Mouse (Mus musculus): ENCODE results near the gene Pla2r1.

The Pla2r1 gene

DNA sequence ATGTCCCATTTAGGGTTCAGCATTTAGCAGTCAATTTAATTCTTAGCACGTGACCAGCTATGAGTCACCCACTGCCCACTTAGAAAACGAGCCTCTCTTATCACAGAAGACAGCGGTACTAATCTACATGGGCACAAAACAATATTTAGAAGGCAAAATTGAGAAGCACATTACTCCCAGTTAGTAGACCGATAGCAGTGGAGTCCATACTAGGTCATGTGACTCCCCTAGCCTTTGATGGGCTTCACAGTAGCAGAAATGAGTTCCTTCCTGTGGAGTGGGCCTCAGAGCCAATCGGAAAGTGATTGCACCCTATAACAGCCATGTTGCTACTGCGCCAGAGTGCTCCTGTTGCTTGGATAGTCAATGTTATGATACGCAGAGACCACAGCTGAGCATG, 148.3 kb downstream of the Pla2r1 start:
- no peak for DNase-seq (ENCODE audit: low spot score)

DNA sequence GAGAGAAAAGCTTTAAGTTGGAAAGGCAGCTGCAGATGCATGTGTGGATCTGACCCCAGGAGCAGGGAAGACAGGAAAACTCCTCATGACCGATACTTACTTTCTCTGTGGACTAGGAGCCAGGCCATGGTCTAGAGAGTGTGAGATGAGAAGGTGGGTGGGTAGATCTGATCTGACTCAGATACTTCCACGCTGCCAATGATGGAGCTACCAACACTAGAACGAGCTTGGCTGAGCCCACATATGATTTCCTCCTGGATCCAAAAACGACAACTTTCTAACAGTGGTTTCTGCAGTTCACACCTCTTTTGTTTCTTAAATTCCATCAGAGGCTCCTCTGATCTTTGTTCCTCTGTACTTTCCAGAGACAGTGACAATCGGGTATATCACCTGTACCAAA, 151.4 kb downstream of the Pla2r1 start:
- DNase-seq (ENCODE audit: low spot score) = no peak

DNA sequence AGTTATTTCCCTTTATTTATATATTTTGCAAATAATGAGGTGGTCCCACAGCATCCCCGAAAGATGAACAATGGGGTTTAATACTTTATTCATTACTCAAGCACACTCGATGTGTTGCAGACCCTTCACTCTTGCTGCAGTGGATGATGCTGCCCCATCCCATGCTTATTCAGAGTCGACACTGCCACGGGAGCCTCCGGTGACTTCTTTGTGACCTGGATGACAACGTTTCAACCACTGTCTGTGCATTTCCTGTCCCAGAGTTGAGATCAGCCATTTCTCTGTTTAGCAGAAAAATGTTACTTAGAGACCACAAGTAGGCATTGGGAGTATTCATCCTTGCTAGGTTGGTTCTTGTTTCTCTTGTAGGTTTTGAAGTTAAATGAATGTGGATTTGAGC, 159.3 kb downstream of the Pla2r1 start:
- DNase-seq (ENCODE audit: low spot score) = no peak

DNA sequence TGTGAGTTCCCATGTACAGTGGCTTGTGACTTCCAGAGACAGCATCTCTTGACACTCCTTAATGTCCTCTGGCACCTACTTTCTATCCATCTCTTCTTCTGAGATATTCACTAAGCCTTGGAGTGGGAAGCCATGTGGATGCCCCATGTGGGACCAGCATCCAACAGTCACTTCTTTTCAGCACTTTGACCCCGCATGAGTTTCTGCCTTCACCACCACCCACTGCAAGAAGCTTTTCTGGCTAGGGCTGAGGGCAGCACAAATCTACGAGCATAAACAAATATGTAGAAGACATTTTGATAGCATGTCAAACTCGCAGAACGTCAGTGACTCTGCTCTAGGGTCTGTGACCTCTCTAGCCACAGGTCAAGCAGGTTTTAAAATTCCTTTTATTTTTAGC, 160.8 kb downstream of the Pla2r1 start:
- no peak for DNase-seq (ENCODE audit: low spot score)

DNA sequence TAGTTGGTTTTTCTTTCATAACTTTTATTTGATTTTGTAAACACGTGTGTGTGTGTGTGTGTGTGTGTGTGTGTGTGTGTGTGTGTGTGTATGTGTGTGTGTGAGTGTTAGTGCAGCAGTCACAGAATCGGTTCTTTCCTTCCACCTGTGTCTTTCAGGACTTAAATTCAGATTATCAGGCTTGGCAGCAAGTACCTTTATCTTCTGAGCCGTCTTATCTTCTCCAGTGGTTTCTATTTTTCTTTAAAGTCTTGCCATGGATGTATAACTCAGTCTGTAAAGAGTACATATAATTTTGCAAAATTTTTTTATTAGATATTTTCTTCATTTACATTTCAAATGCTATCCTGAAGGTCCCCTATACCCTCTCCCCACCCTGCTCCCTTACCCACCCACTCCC, 165.7 kb downstream of the Pla2r1 start:
- DNase-seq (ENCODE audit: low spot score) = no peak

DNA sequence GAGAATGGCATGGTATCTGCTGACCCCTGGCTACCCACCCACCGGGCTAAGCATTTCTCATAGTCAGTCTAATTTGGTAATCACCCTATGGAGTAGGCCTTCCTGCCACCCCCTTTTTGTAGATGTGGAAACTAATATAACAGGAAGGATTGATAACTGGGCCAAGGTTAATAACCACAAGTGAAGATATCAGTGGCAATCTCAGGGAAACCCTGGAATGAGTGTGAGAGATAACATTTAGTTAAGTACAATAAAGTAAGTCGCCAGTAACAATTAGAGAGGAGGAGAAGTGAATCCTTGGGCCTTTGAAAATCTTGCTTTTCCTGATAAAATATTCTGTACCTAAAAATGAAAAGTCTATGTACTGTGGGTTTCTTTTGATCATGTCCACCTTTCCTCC, 166.3 kb downstream of the Pla2r1 start:
- no peak for DNase-seq (ENCODE audit: low spot score)

DNA sequence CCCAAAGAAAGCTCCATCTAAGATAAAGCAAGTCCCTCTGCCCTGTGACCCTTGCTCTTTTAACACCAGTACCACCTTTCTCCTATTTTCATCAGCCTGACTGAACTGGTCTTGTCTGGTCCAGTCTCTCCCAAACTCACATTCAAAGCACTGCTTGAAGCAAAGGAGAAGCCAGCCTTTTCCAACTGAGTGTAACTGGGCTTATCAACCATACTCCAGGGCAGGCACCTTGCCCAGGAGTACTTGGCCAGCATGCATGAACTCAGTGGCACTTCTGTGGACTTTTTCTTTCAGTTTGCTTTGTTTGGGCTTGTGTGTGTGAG, 168.4 kb downstream of the Pla2r1 start:
- DNase-seq (ENCODE audit: low spot score) = peak; percentile 14

DNA sequence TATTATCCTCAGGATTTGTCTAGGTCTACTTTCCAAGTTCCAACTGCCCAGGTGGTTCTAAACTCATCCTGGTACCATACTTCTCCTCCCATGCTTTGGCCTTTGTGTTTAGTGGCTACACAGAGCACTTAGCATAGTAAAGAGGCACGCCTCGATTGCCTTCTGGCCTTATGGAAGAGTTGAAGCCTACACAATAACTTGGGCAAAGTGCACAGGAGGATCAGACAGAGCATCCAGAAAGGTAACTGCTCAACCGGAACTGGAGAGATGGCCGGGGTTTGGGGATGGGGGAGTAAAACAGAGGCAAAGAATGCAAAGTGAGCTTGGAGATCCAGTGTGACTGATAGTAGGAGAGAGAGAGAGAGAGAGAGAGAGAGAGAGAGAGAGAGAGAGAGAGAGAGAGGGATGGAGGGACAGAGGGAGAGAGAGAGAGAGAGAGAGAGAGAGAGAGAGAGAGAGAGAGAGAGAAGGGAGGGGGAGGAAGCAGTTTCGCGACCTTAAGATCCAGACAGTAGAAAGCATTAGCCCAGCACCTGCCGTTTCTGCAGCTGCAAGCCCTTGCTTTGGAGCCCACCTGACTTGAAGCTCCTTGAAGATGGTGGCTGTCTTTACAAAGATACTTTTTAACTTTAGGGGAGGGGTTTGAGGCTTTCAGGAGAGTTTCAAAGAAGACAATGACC, 168.9 kb downstream of the Pla2r1 start:
- no peak for DNase-seq (ENCODE audit: low spot score)

DNA sequence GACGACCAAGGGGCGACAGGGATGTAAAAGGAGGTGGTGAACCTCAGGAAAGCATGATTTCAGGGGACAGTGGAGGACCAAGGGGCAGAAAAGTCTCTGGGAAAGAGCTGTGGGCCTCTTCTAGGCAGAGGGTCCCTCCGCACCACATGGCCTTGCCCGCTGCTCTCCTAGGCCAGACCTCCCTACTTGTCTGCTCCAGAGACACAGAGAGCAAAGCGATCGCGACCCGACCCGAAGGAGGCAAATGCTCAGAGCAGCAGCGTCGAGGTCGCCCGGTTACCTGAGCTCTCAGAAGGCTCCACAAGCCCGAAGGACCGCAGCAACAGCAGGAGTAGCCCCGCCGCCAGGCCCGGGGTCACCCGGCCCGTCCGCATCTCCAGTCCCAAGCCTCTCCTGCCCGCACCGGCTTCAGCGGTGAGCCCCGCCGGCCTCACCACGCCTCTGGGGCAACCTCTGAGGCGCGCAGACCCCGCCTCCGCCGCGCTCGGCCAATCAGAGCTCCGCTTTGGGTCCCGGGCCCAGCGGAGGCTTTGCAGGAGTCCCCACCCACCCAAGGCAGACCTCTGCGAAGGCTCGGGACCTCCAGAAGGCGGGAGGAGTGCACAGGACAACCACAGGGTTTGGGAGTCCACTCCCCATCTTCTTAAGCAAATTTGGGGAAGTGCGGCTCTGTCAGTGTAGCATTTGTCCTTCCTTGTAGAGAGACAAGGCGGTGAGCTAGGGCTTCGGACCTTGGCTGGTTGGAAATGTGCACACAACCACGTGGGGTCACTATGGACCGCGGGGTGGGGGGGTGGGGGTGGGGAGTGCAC, 170.0 kb downstream of the Pla2r1 start, which contains the start of gene Ly75:
Gene Ly75 (minus strand): TSS at position 446 of the 812 bp plus-strand sequence.
- peak; percentile 89 for DNase-seq (ENCODE audit: low spot score)

DNA sequence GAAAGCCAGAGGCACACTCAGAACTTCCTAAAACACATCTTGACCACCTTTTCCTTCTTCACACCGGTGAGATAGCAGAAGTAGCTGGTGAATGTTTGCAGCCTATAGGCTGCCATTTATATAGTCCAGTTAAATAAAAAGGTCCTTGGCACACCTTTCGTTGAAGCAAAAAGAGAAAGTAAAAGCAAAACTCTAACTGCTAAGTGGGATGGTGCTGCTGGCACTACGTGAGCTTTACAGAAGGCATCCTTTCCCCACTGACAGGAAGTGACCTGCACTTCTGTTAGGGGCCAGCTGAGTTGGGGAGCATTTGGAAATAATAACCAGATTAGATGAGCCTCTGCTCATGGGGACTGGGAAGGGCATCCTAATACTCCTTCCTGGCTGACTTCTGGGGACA, 170.8 kb downstream of the Pla2r1 start:
- DNase-seq (ENCODE audit: low spot score) = no peak

DNA sequence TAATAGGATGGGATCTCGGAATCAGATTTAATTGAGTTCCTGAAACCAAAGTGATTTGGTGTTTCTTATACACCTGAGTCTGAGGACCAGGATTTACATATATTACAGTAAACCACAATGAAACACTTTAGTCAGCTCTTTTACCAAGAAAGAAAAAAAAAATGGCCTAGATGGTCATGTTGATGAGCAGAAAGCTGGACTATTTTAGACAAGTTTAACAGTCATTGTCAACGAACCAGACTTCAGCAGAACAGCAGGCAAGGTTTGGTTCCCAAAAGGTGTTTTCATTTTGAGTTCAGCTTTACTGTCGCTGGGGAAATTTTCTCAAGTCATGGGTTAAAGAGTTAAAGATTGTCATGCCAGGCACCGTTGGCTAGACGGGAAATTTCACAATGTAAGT, 175.8 kb downstream of the Pla2r1 start:
- no peak for DNase-seq (ENCODE audit: low spot score)

DNA sequence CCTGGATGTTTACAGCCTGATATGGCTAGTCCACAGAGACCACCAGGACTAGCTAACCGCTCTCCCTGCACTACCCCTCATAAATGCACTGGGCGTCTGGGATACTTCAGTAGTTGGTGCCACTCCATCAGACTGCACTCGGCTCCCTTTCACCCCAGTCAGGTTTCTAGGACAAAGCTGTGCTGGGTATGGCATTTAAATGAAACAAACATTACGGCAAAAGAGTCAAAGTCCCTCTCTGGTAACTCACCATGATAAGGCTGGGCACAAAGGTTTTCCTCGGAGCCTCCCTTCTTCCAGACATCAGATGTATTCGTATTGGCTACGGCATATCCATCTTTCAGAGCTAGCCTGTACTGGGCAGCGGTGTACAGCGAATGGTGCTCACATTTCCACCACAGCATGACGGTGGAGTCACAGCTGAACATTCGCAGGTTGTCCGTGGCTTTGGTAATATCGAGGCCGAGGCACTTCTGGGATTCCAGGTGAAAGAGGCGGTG, 177.4 kb downstream of the Pla2r1 start:
- no peak for DNase-seq (ENCODE audit: low spot score)

DNA sequence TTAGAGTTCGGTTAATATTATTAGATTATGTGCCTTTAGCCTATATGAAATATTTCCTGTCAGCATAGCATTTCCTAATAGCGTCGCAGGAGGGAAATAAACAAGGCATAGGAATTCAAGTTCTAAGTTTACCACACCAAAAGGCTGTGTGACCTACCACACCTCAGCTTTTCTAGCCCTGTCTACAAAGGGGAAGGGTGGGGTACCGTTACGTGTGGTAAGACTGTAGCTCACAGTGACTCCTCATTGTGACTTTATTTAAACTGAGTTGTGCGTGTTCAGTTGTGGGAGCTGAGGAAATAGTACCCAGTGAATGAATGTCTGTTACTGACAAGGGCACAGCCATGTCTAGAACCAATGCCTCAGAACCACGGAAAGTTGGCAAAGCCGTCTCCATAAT, 178.0 kb downstream of the Pla2r1 start:
- DNase-seq (ENCODE audit: low spot score) = no peak

DNA sequence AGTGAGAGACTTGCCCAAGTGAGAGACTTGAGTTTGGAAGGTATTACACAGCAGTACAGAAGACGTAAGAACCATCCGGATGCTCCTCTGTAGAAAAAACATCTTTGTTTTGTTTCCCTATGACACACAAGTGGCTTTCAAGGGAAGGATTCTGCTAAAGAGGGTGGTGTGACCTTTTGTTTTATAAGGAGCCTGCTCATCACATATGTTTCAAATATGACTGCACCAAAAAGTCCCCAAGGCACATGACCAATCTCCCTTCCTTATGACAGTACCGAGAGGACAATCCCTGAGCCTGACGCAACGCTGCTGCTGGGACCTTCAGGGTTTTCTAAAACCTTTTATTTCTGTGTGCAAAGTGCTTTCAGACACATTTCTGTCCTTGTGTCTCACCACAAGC, 182.9 kb downstream of the Pla2r1 start:
- DNase-seq (ENCODE audit: low spot score) = no peak

DNA sequence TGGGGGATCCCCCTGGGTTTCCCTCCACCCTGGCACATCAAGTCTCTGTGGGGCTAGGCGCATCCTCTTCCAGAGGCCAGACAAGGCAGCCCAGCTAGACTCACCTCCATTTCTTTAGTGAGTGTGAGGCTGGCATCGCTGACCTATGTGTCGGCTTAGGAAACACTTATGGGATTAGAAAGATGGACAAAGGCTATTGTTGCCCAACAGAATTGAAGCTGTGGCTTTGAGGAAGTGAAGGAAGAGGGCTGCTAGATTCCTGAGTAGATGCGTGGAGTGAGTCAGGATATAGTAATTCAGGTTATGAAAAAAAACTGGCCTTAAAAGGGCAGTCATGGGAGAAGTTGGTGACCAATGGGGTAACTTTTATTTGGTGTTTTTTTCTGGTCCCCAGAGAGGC, 183.7 kb downstream of the Pla2r1 start:
- DNase-seq (ENCODE audit: low spot score) = no peak

DNA sequence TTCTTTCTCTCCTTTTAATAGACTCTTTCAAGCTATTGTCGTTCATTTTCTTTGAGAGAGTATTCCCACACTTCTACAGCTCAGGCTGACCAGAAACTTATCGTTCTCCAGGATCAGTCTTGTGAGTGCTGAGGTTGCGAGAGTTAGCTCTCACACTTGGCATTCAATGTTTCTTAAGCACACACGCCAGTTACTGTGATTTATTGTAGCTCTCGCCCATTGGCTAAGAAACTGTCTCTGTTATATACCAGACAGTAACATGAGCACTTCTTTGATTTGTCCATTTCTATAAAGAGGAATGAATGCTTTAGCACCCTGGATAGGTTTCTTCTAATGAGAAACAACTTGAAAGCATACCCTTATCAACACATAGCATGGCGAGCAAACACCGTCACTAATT, 185.2 kb downstream of the Pla2r1 start:
- DNase-seq (ENCODE audit: low spot score) = no peak
